Mouse (Mus musculus) midbrain, embryonic 10.5 days (tissue): ENCODE results near the gene Dnajb11. TPM values are rescaled to one million over a fixed set of nuclear protein-coding genes. Genes with fewer than 3 reads are reported as not detected.

Source experiments
- DNase-seq: peaks from one replicate; pipeline ENCODE4 v3.0.0-alpha.2; 2017; ENCODE audit warnings: low spot score
- H3K27ac ChIP-seq: fragments of 300-500 bp; sonication (generic); replicated peaks from 2 replicates; pipeline ENCODE4 v1.5.1; 2016; ENCODE audit warnings: mild to moderate bottlenecking
- H3K27me3 ChIP-seq: fragments of 300-500 bp; sonication (generic); 2 replicates; pipeline ENCODE4 v1.6.1; 2016; ENCODE audit warnings: low read depth, mild to moderate bottlenecking; ENCODE audit not compliant: poor library complexity, severe bottlenecking
- H3K36me3 ChIP-seq: fragments of 300-500 bp; sonication (generic); 2 replicates; pipeline ENCODE4 v1.6.1; 2016; ENCODE audit warnings: mild to moderate bottlenecking, moderate library complexity
- H3K4me1 ChIP-seq: fragments of 300-500 bp; sonication (generic); 2 replicates; pipeline ENCODE4 v1.6.1; 2016
- H3K4me3 ChIP-seq: fragments of 300-500 bp; sonication (generic); 2 replicates; pipeline ENCODE4 v1.5.1; 2016; ENCODE audit warnings: mild to moderate bottlenecking, moderate library complexity
- H3K9me3 ChIP-seq: fragments of 300-500 bp; sonication (generic); replicated peaks from 2 replicates; pipeline ENCODE4 v1.6.1; 2016; ENCODE audit warnings: mild to moderate bottlenecking
- WGBS: fragments of 180-500 bp; shearing (Covaris S2); methylation state at CpG from one replicate; pipeline ENCODE4 v1.1.7; 2016; 5-methylcytosine and 5-hydroxymethylcytosine counted together
- polyA plus RNA-seq: library from polyadenylated mRNA; unstranded; fragments of >200 nt; fragmentation: Nextera tagmentation; extraction: Ambion mirVana; gene quantifications from 2 replicates; pipeline ENCODE4 v1.2.1, GENCODE M21; 2016

The Dnajb11 gene
- polyA plus RNA-seq, 1 experiment from 2014 or later = 100 TPM

GRCm38 (mm10) chr16:22889716-22890115 is 32.1 kb downstream of the Dnajb11 start:
- H3K4me1 ChIP-seq = peaks cover 21% of the 10 kb centered on the region
- WGBS = 88% methylated on average over 8 of the region's 8 CpGs
- H3K4me3 ChIP-seq = no peak overlapping the region
- H3K27me3 ChIP-seq = no peaks in the 10 kb centered on the region
- no peaks in the 10 kb centered on the region for H3K36me3 ChIP-seq
- H3K9me3 ChIP-seq = no peaks in the 10 kb centered on the region
- no peak for DNase-seq
- peak overlapping the region; percentile 65 for H3K27ac ChIP-seq

- Histone ChIP-seq H3K4me3 (no peak within 1 kb of the TSS), H3K9me3 (no peaks in the 10 kb centered on the region), H3K4me1 (peaks cover 21% of the 10 kb centered on the region), H3K27me3 (no peaks in the 10 kb centered on the region), H3K27ac (no peak within 1 kb of the TSS), H3K36me3 (no peaks in the 10 kb centered on the region)
- DNase-seq = no peak
- 89% methylated on average over 11 of the region's 11 CpGs for WGBS
Observed at GRCm38 (mm10) chr16:22890683-22891510, 33.3 kb downstream of the Dnajb11 start, which contains the start of gene Ahsg. Gene Ahsg (plus strand): TSS chr16:22891277.

- 92% methylated on average over 8 of the region's 8 CpGs for WGBS
- no peak overlapping the region for H3K27ac ChIP-seq
- DNase-seq = no peak
- no peaks in the 10 kb centered on the region for H3K36me3 ChIP-seq
- H3K9me3 ChIP-seq = no peaks in the 10 kb centered on the region
- no peaks in the 10 kb centered on the region for H3K27me3 ChIP-seq
- peaks cover 21% of the 10 kb centered on the region for H3K4me1 ChIP-seq
- no peak overlapping the region for H3K4me3 ChIP-seq
Observed at GRCm38 (mm10) chr16:22891733-22892154, 34.1 kb downstream of the Dnajb11 start.

GRCm38 (mm10) chr16:22894095-22894494 is 36.5 kb downstream of the Dnajb11 start:
- Histone ChIP-seq H3K9me3 (no peaks in the 10 kb centered on the region), H3K36me3 (no peaks in the 10 kb centered on the region), H3K4me1 (peaks cover 12% of the 10 kb centered on the region), H3K4me3 (no peak overlapping the region), H3K27ac (0 out of 2 replicates have a peak overlapping the region, but pooled peaks have one; percentile 9), H3K27me3 (no peaks in the 10 kb centered on the region)
- WGBS = 75% methylated on average over 8 of the region's 8 CpGs
- no peak for DNase-seq

GRCm38 (mm10) chr16:22896618-22897017 is 39.0 kb downstream of the Dnajb11 start:
- Histone ChIP-seq H3K36me3 (no peaks in the 10 kb centered on the region), H3K4me1 (peaks cover 8% of the 10 kb centered on the region; the same call in 1 of the 2 replicates), H3K4me3 (no peak overlapping the region), H3K9me3 (no peaks in the 10 kb centered on the region), H3K27me3 (no peaks in the 10 kb centered on the region), H3K27ac (no peak overlapping the region)
- no peak for DNase-seq
- 82% methylated on average over 2 of the region's 2 CpGs for WGBS

- Histone ChIP-seq H3K9me3 (no peaks in the 10 kb centered on the region), H3K36me3 (no peaks in the 10 kb centered on the region), H3K27me3 (no peaks in the 10 kb centered on the region), H3K4me3 (no peak overlapping the region), H3K27ac (no peak overlapping the region), H3K4me1 (peaks cover under 1% of the 10 kb centered on the region; the same call in 1 of the 2 replicates)
- 69% methylated on average over 5 of the region's 5 CpGs for WGBS
- DNase-seq = no peak
Observed at GRCm38 (mm10) chr16:22899346-22899745, 41.7 kb downstream of the Dnajb11 start.

GRCm38 (mm10) chr16:22899866-22900570 is 42.4 kb downstream of the Dnajb11 start:
- H3K36me3 ChIP-seq = no peaks in the 10 kb centered on the region
- H3K27me3 ChIP-seq = no peaks in the 10 kb centered on the region
- no peaks in the 10 kb centered on the region for H3K9me3 ChIP-seq
- 85% methylated on average over 10 of the region's 10 CpGs for WGBS
- H3K4me1 ChIP-seq = no peaks in the 10 kb centered on the region
- no peak for DNase-seq
- H3K4me3 ChIP-seq = no peak overlapping the region
- no peak overlapping the region for H3K27ac ChIP-seq

- no peaks in the 10 kb centered on the region for H3K36me3 ChIP-seq
- no peak overlapping the region for H3K27ac ChIP-seq
- H3K9me3 ChIP-seq = no peaks in the 10 kb centered on the region
- no peak for DNase-seq
- 90% methylated on average over 3 of the region's 3 CpGs for WGBS
- H3K4me3 ChIP-seq = no peak overlapping the region
- H3K27me3 ChIP-seq = no peaks in the 10 kb centered on the region
- H3K4me1 ChIP-seq = no peaks in the 10 kb centered on the region
Observed at GRCm38 (mm10) chr16:22901326-22901725, 43.7 kb downstream of the Dnajb11 start.

- H3K4me3 ChIP-seq = no peak overlapping the region
- WGBS = 88% methylated on average over 6 of the region's 6 CpGs
- H3K27me3 ChIP-seq = no peaks in the 10 kb centered on the region
- H3K4me1 ChIP-seq = no peaks in the 10 kb centered on the region
- no peaks in the 10 kb centered on the region for H3K36me3 ChIP-seq
- H3K27ac ChIP-seq = no peak overlapping the region
- no peak for DNase-seq
- no peaks in the 10 kb centered on the region for H3K9me3 ChIP-seq
Observed at GRCm38 (mm10) chr16:22909290-22909689, 51.6 kb downstream of the Dnajb11 start.

GRCm38 (mm10) chr16:22911986-22912385 is 54.3 kb downstream of the Dnajb11 start:
- Histone ChIP-seq H3K27me3 (no peaks in the 10 kb centered on the region), H3K27ac (no peak overlapping the region), H3K4me3 (no peak overlapping the region), H3K36me3 (no peaks in the 10 kb centered on the region), H3K9me3 (no peaks in the 10 kb centered on the region), H3K4me1 (no peaks in the 10 kb centered on the region)
- WGBS = 83% methylated on average over 3 of the region's 3 CpGs
- no peak for DNase-seq

GRCm38 (mm10) chr16:22912886-22913285 is 55.2 kb downstream of the Dnajb11 start:
- H3K9me3 ChIP-seq = no peaks in the 10 kb centered on the region
- no peak overlapping the region for H3K4me3 ChIP-seq
- H3K27ac ChIP-seq = no peak overlapping the region
- WGBS = 85% methylated on average over 6 of the region's 6 CpGs
- H3K4me1 ChIP-seq = no peaks in the 10 kb centered on the region
- H3K27me3 ChIP-seq = no peaks in the 10 kb centered on the region
- H3K36me3 ChIP-seq = no peaks in the 10 kb centered on the region
- no peak for DNase-seq

- no peak for DNase-seq
- Histone ChIP-seq H3K4me3 (no peak overlapping the region), H3K4me1 (no peaks in the 10 kb centered on the region), H3K9me3 (no peaks in the 10 kb centered on the region), H3K36me3 (no peaks in the 10 kb centered on the region), H3K27me3 (no peaks in the 10 kb centered on the region), H3K27ac (no peak overlapping the region)
Observed at GRCm38 (mm10) chr16:22914276-22914675, 56.6 kb downstream of the Dnajb11 start.

- Histone ChIP-seq H3K4me1 (no peaks in the 10 kb centered on the region), H3K27ac (no peak within 1 kb of the TSS), H3K36me3 (no peaks in the 10 kb centered on the region), H3K27me3 (no peaks in the 10 kb centered on the region), H3K9me3 (no peaks in the 10 kb centered on the region), H3K4me3 (no peak within 1 kb of the TSS)
- DNase-seq = no peak
- 86% methylated on average over 5 of the region's 5 CpGs for WGBS
Observed at GRCm38 (mm10) chr16:22918034-22918433, 60.4 kb downstream of the Dnajb11 start, which contains the start of gene Fetub. Gene Fetub (plus strand): TSS chr16:22918334.
